Mouse (Mus musculus) cerebellum, adult 2 months (tissue): Measurements from ENCODE around the gene Gas6. TPM values are rescaled to one million over a fixed set of nuclear protein-coding genes. Genes with fewer than 3 reads are reported as not detected.

Experiments
- DNase-seq, 2 experiments: peaks; one replicate each; pipeline ENCODE4 v3.0.0; 2021
- H3K27ac ChIP-seq: fragments of 200-500 bp; 2 replicates; pipeline ENCODE4 v1.5.1; 2012; ENCODE audit warnings: low read length, control low read depth, inconsistent platforms; ENCODE audit not compliant: insufficient read depth
- H3K27me3 ChIP-seq: fragments of 200-500 bp; 2 replicates; pipeline ENCODE4 v1.6.1; 2012; ENCODE audit warnings: inconsistent platforms, mild to moderate bottlenecking, low read length, moderate library complexity; ENCODE audit not compliant: control insufficient read depth, insufficient read depth
- H3K4me1 ChIP-seq: fragments of 200-500 bp; 2 replicates; pipeline ENCODE4 v1.6.1; 2011; ENCODE audit warnings: low read length; ENCODE audit not compliant: control insufficient read depth, insufficient read depth
- H3K4me3 ChIP-seq: fragments of 200-500 bp; replicated peaks from 2 replicates; pipeline ENCODE3; 2011; ENCODE audit warnings: mild to moderate bottlenecking, low read depth, low read length, control low read depth; ENCODE audit not compliant: insufficient read depth
- CTCF ChIP-seq: fragments of 200-500 bp; IDR thresholded peaks from 2 replicates; pipeline ENCODE4 v1.5.1; 2011; ENCODE audit warnings: low read depth, mild to moderate bottlenecking, control low read depth, low read length, moderate library complexity, borderline replicate concordance; ENCODE audit not compliant: insufficient read depth
- POLR2A ChIP-seq: fragments of 200-500 bp; IDR thresholded peaks from 2 replicates; pipeline ENCODE4 v1.6.1; 2011; ENCODE audit warnings: low read length, control low read depth, borderline replicate concordance; ENCODE audit not compliant: insufficient read depth
- WGBS: fragments of 180-500 bp; shearing (Covaris S2); methylation state at CpG from one replicate; pipeline ENCODE4 v1.1.7; 2018; 5-methylcytosine and 5-hydroxymethylcytosine counted together
- polyA plus RNA-seq: library from polyadenylated mRNA; depleted of rRNA; stranded (reverse); fragments of >200 nt; gene quantifications from 2 replicates; pipeline ENCODE4 v1.2.3, GENCODE M21; 2012

Gas6 gene
- polyA plus RNA-seq, 1 experiment = 145 TPM

GRCm38 (mm10) chr8:13503936-13504606, 9.8 kb upstream of the Gas6 start:
- peaks cover 8% of the 10 kb centered on the region for H3K4me1 ChIP-seq
- no peak for DNase-seq
- no peak overlapping the region for H3K4me3 ChIP-seq
- H3K27ac ChIP-seq = no peak overlapping the region
- TF ChIP-seq POLR2A (no peak), CTCF (no peak)
- WGBS = 80% methylated on average over 8 of the region's 8 CpGs
- no peaks in the 10 kb centered on the region for H3K27me3 ChIP-seq

DNA sequence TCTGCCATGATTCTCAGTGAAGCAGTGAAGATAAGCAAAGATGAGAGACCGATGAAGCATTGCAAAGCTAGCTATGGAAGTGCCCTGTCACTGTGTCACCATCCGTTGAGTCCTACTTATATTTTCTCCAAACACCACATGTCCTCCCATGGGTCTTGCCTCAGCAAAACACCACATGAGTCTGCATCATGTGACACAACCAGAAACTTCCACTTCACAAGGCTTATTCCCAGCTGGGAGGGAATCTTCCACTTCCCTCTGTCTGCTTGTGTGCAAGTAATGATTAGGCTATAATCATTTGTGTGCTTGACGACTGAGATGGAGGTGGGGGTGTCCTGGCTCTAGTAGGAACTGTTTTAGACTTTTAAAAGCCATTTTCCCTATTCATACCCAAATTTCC, 6.9 kb upstream of the Gas6 start:
- H3K27me3 ChIP-seq = no peaks in the 10 kb centered on the region
- no peaks in the 10 kb centered on the region for H3K4me1 ChIP-seq
- TF ChIP-seq POLR2A (no peak), CTCF (no peak)
- 86% methylated on average over 3 of the region's 3 CpGs for WGBS
- no peak overlapping the region for H3K4me3 ChIP-seq
- no peak overlapping the region for H3K27ac ChIP-seq
- DNase-seq = no peak

DNA sequence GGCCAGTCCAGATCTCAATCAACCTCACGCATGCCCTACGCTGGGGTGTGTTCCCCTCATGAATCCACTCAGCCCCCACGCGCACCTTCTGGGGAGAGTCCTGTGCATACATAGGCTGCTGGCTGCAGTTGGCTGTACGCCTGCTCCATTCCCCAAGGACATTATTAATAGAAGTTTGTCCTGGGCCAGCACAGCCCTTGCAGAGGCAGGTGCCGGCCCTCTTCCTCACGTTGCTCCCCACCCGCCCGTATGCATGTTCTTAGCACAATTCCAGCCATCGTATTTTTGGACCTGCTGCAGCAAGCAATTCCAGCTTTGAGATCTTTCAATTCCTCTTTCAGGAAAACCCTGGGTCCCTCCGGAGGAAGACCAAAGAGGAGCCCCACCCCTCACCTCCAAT, 1.3 kb downstream of the Gas6 start:
- Histone ChIP-seq H3K27ac (no peak overlapping the region), H3K4me3 (no peak overlapping the region), H3K4me1 (peaks cover 16% of the 10 kb centered on the region), H3K27me3 (no peaks in the 10 kb centered on the region)
- DNase-seq = peak in 1 of 2 experiments; percentile 34
- TF ChIP-seq POLR2A (no peak), CTCF (no peak)
- 59% methylated on average over 11 of the region's 11 CpGs for WGBS

DNA sequence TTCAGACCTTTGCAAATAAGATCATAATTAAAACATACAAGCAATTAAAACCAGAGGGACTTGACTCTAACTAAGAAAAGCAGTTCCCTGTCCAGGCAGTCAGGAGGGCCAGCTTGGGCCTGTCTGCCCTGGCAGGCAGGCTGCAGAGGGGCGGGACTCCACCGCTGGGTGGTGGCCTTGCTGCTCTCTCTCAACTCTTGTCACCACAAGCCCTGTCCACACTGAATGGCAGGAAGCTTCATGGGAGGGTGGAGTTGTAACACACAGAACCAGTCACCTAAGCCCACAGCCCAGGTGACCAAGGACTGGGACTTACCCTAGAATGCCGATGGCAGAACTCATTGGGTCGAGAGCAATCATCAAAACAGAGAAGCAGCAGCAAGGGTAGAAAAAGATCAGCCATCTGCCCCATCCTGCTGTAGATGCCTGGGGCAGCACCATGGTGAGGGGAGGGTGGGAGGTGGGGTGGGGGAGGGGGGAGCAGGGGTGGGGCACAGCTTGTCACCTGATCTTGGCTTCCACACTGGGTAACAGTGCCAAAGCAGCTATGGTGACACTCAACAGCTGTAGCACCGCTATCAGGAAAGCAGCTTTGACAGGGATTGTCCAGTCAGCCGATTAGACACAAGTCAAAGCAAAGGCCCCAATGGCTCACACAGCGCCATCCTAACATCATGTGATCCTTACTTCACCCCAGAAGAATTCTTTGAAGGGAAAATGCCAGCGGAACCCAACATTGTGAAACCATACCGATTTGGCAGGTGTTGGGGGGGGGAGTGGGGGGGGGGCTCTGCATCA, 1.9 kb downstream of the Gas6 start:
- no peak for TF ChIP-seq POLR2A
- no peak for TF ChIP-seq CTCF
- DNase-seq = no peak
- Histone ChIP-seq H3K4me1 (peaks cover 16% of the 10 kb centered on the region), H3K27me3 (no peaks in the 10 kb centered on the region), H3K27ac (no peak overlapping the region), H3K4me3 (no peak overlapping the region)
- WGBS = 61% methylated on average over 9 of the region's 9 CpGs

DNA sequence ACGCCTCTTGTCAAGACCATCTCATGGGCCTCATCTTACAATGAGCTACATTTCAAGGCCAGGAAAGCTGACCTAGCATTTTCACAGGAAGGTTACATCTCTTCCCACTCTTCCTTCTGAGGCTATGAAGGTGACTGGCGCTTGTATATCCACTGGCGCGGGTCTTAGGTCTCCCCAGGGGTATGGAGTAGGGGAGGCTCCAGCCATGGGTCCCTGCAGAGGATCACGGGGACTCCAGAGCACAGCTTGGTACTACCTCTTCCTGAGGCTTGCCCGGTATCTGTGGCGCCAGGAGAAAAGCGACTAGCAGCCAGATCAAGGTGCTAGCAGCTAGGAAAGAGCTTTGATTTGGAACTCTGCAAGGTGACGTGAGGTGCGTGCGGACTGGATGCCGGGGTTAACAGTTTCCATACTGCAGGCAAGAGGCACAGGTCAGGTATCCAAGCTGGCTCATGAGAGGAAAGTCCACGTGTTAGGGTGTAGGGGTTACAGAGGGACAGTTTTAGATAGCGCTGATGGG, 2.7 kb downstream of the Gas6 start:
- no peak overlapping the region for H3K27ac ChIP-seq
- no peak for TF ChIP-seq POLR2A
- no peak for TF ChIP-seq CTCF
- WGBS = 92% methylated on average over 14 of the region's 14 CpGs
- no peak for DNase-seq
- H3K27me3 ChIP-seq = no peaks in the 10 kb centered on the region
- peaks cover 16% of the 10 kb centered on the region for H3K4me1 ChIP-seq
- H3K4me3 ChIP-seq = no peak overlapping the region

- 35% methylated on average over 13 of the region's 13 CpGs for WGBS
- Histone ChIP-seq H3K27me3 (no peaks in the 10 kb centered on the region), H3K27ac (no peak overlapping the region), H3K4me1 (peaks cover 16% of the 10 kb centered on the region), H3K4me3 (no peak overlapping the region)
- TF ChIP-seq CTCF (no peak), POLR2A (no peak)
- DNase-seq = no peak
Observed at GRCm38 (mm10) chr8:13489986-13490910, 4.0 kb downstream of the Gas6 start.

GRCm38 (mm10) chr8:13489351-13489750, 4.9 kb downstream of the Gas6 start:
- WGBS = 95% methylated on average over 3 of the region's 3 CpGs
- no peak overlapping the region for H3K4me3 ChIP-seq

More at GRCm38 (mm10) chr8:13489351-13489750, 4.9 kb downstream of the Gas6 start:
- Histone ChIP-seq H3K27ac (no peak overlapping the region), H3K4me1 (peaks cover 16% of the 10 kb centered on the region), H3K27me3 (no peaks in the 10 kb centered on the region)
- TF ChIP-seq POLR2A = no peak
- no peak for TF ChIP-seq CTCF
- no peak for DNase-seq
